Mouse (Mus musculus) retina, embryonic 14.5 days (tissue): ENCODE measurements around the gene Cfl1.

Source experiments
- DNase-seq: peaks from one replicate; pipeline ENCODE4 v3.0.0-alpha.2; 2015; ENCODE audit warnings: low spot score

Gene Cfl1

DNA sequence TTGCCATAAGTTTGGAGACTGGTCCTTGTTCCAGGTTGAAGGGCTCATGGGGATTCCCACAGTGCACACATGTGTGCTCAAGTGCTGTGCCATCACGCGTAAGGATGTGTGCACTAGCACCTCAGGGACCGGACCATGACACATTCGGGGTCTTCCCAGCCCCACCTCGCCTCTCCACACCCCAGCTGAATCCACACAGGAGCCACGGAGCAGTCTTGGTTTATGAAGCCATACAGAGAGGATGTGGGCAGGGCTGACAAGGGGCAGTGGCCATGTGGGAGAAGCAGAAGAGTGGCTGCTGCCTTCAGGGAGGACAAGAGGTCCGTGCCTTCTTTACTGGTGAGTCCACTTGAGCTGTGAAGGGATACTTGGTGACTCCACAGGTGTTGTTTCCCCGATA, 25.2 kb upstream of the Cfl1 start:
- no peak for DNase-seq

DNA sequence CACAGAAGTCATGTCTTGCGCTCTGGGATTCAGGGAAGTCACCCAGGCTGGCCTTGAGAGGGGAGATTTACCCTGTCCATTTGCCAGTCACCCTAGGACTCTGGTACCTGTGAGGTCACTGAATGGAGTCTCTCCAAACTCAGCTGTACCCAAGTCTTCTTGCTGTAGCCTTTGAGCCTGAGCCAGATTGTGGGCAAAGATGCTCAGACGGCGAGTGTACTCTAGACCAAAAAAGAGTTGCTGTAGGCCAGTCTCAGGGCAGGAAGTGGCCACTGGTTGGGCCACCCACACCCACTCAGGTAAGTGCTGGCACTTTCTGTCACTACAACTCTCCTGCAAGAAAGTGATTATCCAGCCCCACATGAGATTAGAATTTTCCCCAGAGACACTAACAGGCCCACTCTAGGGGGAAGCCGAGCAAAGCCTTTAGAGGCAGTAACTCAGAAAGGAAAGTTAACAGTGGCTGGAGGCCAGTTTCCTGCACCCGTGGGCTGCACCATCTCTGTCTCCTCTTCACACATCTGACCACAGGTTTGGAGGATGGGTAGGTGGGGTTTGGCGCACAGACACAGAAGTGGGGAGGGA, 23.2 kb upstream of the Cfl1 start:
- DNase-seq = no peak

DNA sequence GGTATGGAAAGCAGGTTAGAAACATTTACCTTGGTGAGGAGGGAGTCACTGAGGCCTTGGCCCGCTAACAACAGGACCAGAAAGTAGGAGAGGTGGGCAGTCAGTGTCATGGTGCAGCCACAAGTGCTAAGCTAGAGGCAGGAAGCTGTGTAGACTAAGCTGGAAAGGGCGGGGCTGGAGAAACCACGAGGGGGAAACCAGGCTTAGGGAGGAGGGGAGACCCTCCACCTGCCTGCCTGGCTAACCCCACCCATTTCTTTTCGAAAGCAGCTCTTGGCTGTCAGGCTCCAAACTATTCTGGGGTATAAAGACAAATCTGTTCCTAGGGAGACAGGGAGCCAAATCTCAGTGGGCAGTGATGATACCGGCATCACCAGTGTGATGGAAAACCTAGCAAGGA, 21.9 kb upstream of the Cfl1 start, which contains the start of gene Ctsw:
Gene Ctsw, minus strand, starts transcription at position 134 of the 400 bp plus-strand sequence.
- DNase-seq = no peak

DNA sequence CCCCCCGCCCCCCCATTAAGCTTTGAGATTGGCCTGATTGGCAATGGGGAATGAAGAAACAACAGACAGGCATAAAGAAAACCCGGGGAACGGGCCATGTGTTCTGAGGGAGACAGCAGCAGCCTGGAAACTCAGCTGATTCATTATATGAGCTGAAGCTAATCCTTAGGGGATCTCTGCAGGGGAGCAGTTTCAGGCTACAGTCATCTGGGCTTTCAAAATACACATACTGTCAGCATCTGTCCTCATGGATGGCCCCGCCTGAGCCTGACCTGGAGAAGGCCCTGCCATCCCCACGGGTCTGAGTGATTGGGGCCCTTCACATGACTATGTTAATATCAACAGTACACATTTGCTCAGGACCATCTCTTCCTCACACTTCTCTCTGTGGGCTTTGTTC, 18.4 kb upstream of the Cfl1 start:
- DNase-seq = no peak

DNA sequence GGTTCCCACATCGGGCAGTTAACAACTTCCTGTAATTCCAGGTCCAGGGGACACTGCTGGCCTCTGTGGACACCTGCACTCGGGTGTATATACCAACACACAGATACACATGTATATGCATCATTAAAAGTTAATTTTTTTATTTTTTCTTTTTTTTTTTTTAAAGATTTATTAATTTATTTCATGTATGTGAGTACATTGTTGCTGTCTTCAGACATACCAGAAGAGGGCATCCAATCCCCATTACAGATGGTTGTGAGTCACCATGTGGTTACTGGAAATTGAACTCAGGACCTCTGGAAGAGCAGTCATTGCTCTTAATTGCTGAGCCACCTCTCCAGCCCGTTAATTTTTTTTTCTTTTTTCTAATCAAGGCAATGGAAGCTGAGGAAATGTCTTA, 17.4 kb upstream of the Cfl1 start:
- no peak for DNase-seq

DNA sequence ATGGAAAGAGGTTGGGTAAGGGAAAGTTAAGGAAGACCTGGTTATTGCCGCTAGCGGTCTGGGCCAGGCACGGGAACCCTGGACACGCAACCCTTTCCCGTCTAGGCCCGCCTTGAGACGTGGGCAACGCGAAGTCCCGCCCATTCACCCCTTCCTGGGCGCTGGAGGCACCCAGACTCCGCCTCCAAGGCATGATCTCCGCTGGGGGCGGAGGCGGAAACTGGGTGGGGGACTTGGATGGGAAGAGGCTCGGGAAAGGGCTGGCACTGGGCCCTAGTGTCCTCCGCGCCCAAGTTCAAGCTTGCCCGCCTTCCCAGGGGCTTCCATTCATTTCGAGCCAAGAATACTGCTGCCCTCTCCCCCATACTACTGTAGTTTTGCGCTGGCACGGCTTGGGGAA, 16.5 kb upstream of the Cfl1 start, which contains the start of gene Efemp2:
Gene Efemp2, plus strand, starts transcription at position 235 of the 400 bp plus-strand sequence.
- peak; percentile 81 for DNase-seq

DNA sequence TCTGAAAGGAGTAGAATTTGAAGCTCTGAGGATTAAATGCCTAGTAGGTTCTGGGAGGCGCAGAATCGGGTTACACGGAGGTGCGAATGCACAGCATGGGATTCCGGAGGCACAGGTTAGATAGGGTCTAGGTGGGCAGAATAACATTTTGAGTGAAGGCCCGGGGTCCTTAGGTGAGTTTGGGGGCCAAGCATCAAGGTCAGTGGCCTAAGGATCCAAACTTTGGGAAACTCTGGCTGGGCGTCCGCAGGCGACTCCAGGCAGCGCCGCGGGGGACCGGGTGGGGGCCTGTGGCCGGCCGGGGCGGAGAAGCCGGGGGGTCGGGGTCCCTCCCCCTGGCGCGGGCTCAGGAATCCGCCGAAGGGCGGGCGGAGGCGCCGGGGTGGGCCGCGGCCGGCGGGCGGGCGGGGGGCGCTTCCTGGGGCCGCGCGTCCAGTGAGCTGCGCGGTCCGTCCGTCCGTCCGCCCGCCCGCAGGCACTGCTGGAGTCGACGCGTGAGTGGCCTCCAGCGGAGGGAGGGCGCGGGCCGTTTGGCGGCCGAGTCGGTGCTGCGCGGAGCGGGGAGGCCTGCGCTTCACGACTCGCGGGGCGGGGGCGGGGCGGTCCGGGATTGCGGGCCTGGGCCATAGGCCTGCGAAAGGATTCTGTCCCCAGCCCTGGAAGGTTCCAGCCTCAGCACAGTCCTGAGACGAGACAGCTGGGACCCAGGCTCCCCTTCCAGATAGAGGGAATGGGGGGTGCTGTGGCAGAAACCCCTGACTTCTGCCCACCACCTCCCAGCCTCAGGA, 15.8 kb upstream of the Cfl1 start:
- peak; percentile 62 for DNase-seq

DNA sequence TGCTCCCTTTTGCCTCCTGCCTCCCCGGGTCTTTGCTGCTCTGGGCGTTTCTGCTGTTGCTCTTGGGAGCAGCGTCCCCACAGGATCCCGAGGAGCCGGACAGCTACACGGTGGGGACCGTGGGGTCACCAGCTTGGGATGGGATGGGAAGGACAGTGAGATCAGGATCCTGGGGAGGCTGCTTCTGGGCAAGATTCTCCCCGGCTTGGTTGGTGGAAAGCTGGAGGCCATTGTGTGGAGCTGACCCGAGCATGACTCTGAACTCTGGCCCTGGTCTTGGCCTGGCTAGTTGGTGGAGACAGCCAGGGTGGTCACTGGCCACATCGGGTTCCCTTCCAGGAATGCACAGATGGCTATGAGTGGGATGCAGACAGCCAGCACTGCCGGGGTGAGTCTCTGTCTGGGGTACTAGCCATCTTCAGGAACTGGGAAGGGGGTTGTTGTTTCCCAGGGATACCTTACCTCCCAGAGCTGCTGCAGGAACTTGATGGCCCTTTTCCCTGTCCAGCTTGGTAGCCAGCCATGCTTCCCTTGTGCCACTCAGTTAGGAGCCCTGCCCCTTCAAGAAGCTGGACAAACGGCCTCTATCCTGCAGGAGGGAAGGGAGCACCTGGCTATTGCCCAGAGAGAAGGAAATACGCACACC, 15.1 kb upstream of the Cfl1 start:
- DNase-seq = peak; percentile 34

DNA sequence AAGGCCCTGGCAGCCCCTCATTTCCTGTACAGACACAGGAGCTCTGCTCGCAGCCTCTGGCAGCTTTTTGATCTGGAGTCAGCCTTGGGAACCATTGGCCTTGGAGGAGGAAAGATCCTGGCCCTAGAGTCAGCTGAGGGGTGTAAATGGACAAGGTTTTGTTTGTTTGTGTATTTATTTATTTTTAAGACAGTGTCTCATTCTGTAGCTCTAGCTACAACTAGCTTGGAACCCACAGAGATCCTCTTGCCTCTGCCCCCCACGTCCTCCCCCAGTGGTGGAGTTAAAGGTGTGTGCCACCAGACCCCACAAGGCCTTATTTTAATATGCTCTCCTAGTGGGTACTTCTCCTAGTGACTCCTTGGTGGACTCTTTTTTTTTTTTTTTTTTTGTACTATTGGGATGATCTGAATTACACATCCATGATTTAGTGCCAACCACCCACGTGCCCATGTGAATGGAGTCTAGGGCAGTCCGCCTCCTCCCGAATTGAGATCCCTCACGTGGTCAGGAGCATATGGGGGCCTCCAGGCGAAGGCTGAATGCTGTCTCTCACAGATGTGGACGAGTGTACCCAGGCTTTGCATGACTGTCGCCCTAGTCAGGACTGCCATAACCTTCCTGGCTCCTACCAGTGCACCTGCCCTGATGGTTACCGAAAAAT, 13.1 kb upstream of the Cfl1 start:
- no peak for DNase-seq

DNA sequence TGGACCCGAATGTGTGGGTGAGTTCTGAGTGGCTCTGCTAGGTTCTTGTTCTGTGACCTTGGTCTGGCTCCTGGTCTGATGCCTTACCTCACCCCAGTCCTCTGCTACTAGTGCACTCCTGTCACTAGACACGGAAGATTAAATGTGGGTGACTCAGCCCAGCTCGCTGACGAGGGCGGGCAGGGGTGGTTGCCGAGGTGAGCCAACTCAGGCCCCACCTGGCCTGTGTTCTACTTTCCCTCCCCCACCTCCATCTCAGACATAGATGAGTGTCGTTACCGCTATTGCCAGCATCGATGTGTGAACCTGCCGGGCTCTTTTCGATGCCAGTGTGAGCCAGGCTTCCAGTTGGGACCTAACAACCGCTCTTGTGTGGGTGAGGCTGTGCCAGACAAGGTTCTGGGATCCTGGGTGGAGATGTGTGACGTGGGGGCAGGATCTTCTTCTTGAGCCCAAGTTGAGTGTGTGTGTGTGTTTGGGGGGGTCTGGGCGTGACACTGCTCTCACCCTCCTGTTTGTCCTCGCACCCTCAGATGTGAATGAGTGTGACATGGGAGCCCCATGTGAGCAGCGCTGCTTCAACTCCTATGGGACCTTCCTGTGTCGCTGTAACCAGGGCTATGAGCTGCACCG, 12.5 kb upstream of the Cfl1 start:
- no peak for DNase-seq

DNA sequence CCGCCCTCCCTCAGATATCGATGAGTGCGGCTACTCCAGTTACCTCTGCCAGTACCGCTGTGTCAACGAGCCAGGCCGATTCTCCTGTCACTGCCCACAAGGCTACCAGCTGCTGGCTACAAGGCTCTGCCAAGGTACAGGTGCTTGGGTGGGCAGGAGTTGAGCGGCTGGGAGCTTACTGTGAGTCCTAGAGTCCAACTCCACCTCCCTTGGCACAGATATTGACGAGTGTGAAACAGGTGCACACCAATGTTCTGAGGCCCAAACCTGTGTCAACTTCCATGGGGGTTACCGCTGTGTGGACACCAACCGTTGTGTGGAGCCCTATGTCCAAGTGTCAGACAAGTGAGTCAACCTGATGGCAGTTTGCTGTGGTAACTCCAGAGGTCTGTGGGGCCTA, 10.2 kb upstream of the Cfl1 start:
- DNase-seq = no peak

DNA sequence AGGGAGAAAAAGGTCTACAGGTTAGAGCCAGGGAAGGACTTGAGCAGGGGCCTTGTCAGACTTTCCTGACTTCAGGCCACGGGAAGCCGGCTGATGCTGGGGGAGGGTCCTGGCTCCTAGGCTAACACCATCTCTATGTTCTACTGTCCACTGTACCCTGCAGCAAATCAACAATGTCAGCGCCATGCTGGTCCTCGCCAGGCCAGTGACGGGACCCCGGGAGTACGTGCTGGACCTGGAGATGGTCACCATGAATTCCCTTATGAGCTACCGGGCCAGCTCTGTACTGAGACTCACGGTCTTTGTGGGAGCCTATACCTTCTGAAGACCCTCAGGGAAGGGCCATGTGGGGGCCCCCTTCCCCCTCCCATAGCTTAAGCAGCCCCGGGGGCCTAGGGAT, 8.9 kb upstream of the Cfl1 start:
- no peak for DNase-seq

DNA sequence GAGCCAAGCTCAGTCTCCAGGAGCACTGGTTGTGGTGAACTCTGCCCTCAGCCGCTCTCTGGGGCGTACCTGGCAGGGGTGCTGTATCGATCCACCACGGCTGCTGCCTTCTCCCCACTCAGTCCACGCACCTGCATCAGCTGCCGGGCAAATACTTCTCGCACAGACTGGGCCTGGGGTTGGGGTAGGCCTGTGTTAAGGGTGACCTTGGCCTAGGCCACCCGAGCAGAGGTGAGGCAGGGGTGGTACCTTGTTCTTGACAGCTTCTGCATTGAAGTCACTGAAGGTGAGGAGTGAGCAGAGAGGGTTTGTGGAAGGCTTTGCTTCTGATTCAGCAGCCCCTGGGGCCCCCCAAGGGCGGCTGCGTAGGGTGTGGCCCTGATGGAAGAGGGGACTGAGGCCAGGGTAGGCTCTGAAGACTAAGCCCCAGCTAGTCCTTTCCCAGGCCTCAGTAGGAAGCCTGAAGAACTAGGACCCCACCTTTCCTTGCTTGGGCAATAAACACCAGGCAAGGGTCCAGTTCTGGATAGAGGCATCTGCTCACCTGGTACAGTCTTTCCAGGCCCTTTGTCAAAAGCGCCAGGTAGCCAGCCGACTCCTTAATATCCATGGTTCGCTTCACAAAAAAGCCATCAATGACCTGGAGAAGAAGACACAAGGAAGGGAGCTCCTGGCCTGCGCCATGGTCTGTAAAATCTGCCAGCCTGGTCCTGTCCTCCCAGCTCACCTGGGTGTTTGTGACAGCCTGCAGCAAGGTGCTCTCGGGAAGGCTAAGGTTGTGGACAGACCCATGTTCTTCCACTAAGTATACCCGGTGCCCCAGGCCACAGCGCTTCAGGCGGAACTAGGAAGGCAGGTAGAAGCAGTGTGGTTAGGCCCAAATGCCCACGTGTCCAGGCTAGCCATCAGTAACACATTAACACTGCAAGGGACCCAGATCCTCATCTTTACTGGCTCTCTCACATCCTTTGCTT, 6.6 kb upstream of the Cfl1 start:
- no peak for DNase-seq

DNA sequence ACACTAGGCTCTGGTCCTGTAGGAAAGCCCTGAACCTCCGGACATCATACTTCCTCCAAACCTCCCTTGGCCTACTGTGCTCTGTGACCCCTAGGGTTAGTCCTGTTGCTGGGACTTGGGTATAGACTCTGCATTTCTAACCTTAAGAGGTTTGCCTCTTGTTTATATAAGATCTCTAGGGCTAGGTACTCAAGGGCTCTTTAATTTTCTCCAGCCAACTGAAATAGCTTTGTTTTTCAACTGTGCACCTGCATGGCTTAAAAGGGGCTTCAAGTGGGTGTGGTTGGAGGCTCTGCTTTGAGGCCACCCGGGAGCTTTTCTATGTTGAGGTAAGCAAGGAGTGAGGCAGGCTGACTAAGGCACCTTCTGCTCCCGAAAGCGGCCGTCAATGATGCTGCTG, 5.8 kb upstream of the Cfl1 start:
- no peak for DNase-seq

DNA sequence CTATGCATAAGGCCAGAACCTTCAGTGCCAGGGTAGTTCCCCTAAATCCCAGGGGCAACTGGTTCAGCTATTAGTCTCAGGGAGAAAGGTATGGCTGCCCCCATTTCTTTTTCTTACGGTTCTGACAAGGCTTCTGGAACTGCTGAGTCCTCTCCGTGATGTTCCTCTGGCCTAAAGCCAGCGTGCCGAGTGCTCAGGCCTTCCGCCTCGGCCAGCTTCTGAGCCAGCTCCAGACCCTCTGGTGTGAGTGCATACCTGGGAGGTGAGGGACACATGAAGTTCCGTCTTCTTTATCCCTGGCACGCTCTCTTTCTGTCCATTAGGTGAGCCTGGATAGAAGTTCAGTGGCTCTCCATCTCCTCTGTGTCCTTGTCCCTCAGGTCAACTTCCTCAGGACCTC, 4.9 kb upstream of the Cfl1 start:
- DNase-seq = no peak

DNA sequence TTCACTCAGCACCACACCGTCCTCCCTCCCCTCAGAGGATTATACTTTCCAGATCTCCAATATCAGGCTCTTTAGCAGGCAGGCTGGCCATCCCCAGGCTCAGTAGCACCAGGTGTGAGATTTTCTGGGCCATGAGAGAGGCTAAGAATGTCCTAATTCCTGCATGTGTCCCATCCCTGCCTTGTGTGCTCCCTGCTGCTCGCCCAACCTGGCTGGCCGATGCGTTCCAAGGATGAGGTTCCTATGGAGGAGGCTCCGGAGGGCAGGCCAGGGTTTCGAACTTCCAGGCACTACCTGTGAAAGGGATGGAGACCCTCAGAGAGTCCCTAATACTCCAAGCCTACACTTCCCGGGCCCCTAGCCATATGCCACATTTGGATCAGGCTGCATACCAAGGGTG, 4.4 kb upstream of the Cfl1 start:
- no peak for DNase-seq

DNA sequence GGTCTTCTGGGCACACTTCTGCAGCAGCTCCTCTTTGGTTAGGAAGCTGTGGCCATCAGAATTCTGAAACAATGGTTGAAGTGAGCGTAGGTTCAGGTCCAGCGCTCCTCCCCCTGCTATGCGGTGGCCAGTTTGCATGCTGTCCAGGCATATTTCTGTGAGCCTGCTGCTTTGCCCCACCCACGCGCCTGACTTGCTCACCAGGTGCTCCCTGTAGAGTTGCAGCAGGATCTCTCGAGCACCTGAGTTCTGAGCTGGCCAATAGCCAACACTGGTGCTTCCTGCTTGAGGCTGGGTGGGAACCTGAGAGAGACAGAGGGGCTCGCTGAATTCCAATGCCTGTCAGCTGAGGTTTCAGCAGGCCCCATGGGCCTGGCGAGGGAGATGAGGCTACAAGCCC, 4.0 kb upstream of the Cfl1 start:
- DNase-seq = no peak

DNA sequence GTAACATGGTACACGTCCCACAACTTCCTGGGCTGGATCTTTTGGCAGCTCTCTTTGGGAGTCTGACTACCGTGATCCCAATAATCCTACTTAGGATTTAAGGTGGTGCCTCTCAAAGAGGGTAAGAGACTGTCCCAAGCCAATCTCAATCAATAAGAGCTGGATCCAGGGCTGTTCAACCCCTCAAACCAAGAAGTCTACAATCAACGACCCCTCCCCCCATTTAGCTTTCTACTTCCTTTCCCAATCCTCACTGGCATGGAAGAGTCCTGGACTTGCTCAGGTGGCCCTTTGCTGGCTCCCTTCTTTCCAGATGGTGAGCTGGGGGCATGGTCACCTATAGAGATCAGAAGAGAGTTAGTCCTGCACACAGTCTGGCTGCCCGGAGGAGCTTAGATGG, 3.5 kb upstream of the Cfl1 start:
- DNase-seq = no peak

DNA sequence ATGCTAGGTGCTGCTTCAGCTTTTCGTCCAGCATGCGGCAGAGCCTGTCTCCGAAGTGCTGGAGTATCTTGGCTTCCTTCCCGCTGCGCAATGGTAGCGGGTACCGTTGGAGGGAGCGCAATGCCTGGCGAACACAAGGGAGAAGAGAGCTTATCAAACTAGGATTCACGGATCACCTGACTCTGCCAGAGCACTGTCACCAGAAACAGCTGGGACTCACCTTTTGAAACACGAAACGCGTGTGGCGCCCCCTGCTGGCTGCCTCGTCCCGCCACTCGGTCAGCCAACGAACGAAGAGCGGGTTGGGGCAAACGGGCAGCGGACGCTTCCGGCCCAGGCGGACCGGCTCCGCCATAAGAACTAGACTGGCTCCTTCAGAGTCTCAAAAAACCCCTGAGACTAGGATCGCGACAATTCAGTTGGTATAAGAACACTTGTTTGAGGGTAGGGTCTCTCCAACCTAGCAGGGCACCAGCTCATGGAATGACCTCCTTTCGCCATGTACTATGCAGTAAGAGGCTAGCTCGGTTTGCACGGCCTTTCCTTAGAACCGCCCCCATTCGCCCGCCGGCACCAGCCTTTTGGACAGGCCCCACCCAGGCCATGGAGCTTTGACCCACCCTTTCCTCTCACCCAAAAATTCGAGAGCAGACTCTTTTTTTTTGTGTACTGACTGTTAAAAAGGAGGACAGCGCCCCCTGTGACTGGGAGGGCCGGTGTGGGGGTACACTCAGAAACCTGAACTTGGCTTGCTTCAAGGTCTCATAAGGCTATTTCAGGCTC, 2.3 kb upstream of the Cfl1 start, which contains the start of gene Mus81:
Gene Mus81, minus strand, starts transcription at position 635 of the 783 bp plus-strand sequence.
- DNase-seq = peak; percentile 97

DNA sequence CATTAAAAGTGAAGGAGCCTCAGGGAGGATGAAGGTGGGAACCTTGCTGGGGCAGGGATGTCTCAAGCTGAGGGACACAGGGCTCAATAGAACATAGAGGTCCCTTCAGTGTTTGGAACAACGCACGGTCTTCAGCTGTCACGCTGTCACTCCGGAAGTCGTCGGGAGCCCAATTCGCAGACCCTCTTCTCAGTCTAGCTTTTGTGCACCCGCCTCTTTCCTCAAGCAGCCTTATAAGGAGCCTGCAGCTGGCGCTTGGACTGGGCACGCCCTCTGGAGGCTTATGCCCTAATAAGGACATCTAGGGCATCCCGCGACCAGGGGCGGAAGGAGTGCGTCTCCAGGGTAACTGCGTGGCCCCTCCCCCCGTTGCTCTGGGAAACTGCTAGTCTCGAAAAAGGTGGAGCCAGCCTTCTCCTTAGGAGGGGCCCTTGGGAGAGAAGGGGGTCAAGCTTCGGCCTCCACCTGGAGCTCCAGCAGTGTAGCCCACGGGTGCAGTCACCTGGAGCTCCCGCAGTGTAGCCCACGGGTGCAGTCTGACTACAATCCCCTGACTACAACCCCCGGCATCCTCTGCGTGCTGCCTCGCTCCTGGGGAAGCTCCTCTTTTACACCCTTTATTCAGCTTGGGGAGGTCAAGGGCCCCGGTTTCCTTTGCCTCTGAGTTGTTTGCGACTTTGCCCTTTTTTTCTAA, 1.2 kb upstream of the Cfl1 start:
- DNase-seq = peak; percentile 99
